Mouse (Mus musculus) hindbrain, embryonic 12.5 days (tissue): ENCODE data around the gene Olfr1496. TPM values are rescaled to one million over a fixed set of nuclear protein-coding genes. Genes with fewer than 3 reads are reported as not detected.
"Not testable (repeated sequence)": the region's sequence is repeated elsewhere in the genome, so short reads cannot be mapped to it uniquely, and the experiment has no call there.

ENCODE experiments used
- ATAC-seq: fragments of 200-750 bp; cut with Nextera tagmentation; 2 replicates; pipeline ENCODE4 v1.8.0; 2017; ENCODE audit warnings: moderate TSS enrichment; ENCODE audit not compliant: low FRiP score
- H3K27ac ChIP-seq: fragments of 300-500 bp; sonication (generic); 2 replicates; pipeline ENCODE4 v1.5.1; 2016; ENCODE audit warnings: mild to moderate bottlenecking
- H3K27me3 ChIP-seq: fragments of 300-500 bp; sonication (generic); 2 replicates; pipeline ENCODE4 v1.6.1; 2016; ENCODE audit warnings: mild to moderate bottlenecking
- H3K36me3 ChIP-seq: fragments of 300-500 bp; sonication (generic); 2 replicates; pipeline ENCODE4 v1.6.1; 2016; ENCODE audit warnings: mild to moderate bottlenecking
- H3K4me1 ChIP-seq: fragments of 300-500 bp; sonication (generic); 2 replicates; pipeline ENCODE4 v1.6.1; 2016
- H3K4me2 ChIP-seq: fragments of 300-500 bp; sonication (generic); replicated peaks from 2 replicates; pipeline ENCODE4 v1.6.1; 2016; ENCODE audit warnings: mild to moderate bottlenecking
- H3K4me3 ChIP-seq: fragments of 300-500 bp; sonication (generic); 2 replicates; pipeline ENCODE4 v1.5.1; 2016; ENCODE audit warnings: mild to moderate bottlenecking
- H3K9ac ChIP-seq: fragments of 300-500 bp; sonication (generic); 2 replicates; pipeline ENCODE4 v1.6.1; 2016; ENCODE audit warnings: mild to moderate bottlenecking, moderate library complexity
- H3K9me3 ChIP-seq: fragments of 300-500 bp; sonication (generic); replicated peaks from 2 replicates; pipeline ENCODE4 v1.6.1; 2016; ENCODE audit warnings: mild to moderate bottlenecking
- WGBS: fragments of 180-500 bp; shearing (Covaris S2); methylation state at CpG from one replicate; pipeline ENCODE4 v1.1.7; 2016; 5-methylcytosine and 5-hydroxymethylcytosine counted together
- polyA plus RNA-seq: library from polyadenylated mRNA; unstranded; fragments of >200 nt; fragmentation: Nextera tagmentation; extraction: Ambion mirVana; gene quantifications from 2 replicates; pipeline ENCODE4 v1.2.1, GENCODE M21; 2016

Olfr1496 gene
- polyA plus RNA-seq = not detected in 2 replicates

GRCm38 (mm10) chr19:13777578-13777977 is at the start of gene Olfr1496:
Gene Olfr1496, plus strand, starts transcription at chr19:13777878.
- no peaks in the 10 kb centered on the region for H3K4me1 ChIP-seq
- no peak within 1 kb of the TSS for H3K9ac ChIP-seq
- WGBS = 82% methylated on average over 1 of the region's 1 CpGs

GRCm38 (mm10) chr19:13739428-13739827 is 38.2 kb upstream of the Olfr1496 start, which contains the start of gene Olfr1494:
Gene Olfr1494, plus strand, starts transcription at chr19:13739728.
- Histone ChIP-seq H3K4me2 (no peak within 1 kb of the TSS), H3K27ac (no peak within 1 kb of the TSS), H3K4me1 (no peaks in the 10 kb centered on the region), H3K9ac (no peak within 1 kb of the TSS), H3K4me3 (no peak within 1 kb of the TSS), H3K9me3 (peaks cover 6% of the 10 kb centered on the region), H3K27me3 (no peaks in the 10 kb centered on the region), H3K36me3 (no peaks in the 10 kb centered on the region)
- ATAC-seq = no peak
- WGBS = 95% methylated on average over 4 of the region's 4 CpGs

More at GRCm38 (mm10) chr19:13777578-13777977, at the start of gene Olfr1496:
- H3K4me3 ChIP-seq = no peak within 1 kb of the TSS
- no peaks in the 10 kb centered on the region for H3K36me3 ChIP-seq
- no peak for ATAC-seq
- H3K4me2 ChIP-seq = no peak within 1 kb of the TSS
- 0 out of 2 replicates have a peak, but pooled peaks cover 3% of the 10 kb centered on the region for H3K9me3 ChIP-seq
- H3K27ac ChIP-seq = no peak within 1 kb of the TSS
- no peaks in the 10 kb centered on the region for H3K27me3 ChIP-seq

- Histone ChIP-seq H3K9me3 (0 out of 2 replicates have a peak, but pooled peaks cover 4% of the 10 kb centered on the region), H3K9ac (no peak overlapping the region), H3K4me1 (no peaks in the 10 kb centered on the region), H3K36me3 (no peaks in the 10 kb centered on the region), H3K27ac (no peak overlapping the region), H3K4me2 (no peak overlapping the region), H3K27me3 (no peaks in the 10 kb centered on the region), H3K4me3 (no peak overlapping the region)
- WGBS = 89% methylated on average over 1 of the region's 1 CpGs
- ATAC-seq = no peak
These were observed 28.3 kb upstream of the Olfr1496 start for GRCm38 (mm10) chr19:13749366-13749765.

- 83% methylated on average over 3 of the region's 3 CpGs for WGBS
- Histone ChIP-seq H3K27me3 (no peaks in the 10 kb centered on the region), H3K4me1 (no peaks in the 10 kb centered on the region), H3K9ac (no peak within 1 kb of the TSS), H3K9me3 (0 out of 2 replicates have a peak, but pooled peaks cover 2% of the 10 kb centered on the region), H3K36me3 (no peaks in the 10 kb centered on the region), H3K4me3 (no peak within 1 kb of the TSS), H3K27ac (no peak within 1 kb of the TSS), H3K4me2 (no peak within 1 kb of the TSS)
- ATAC-seq = no peak
These were observed 13.4 kb upstream of the Olfr1496 start, which contains the start of gene Olfr1495 for GRCm38 (mm10) chr19:13764306-13764705. Gene Olfr1495, plus strand, starts transcription at chr19:13764606.

GRCm38 (mm10) chr19:13768565-13769276 is 9.0 kb upstream of the Olfr1496 start:
- no peak overlapping the region for H3K4me2 ChIP-seq
- no peak overlapping the region for H3K9ac ChIP-seq
- 0 out of 2 replicates have a peak, but pooled peaks cover 5% of the 10 kb centered on the region for H3K9me3 ChIP-seq
- H3K4me3 ChIP-seq = no peak overlapping the region
- no peaks in the 10 kb centered on the region for H3K4me1 ChIP-seq
- no peaks in the 10 kb centered on the region for H3K27me3 ChIP-seq
- 92% methylated on average over 9 of the region's 9 CpGs for WGBS
- ATAC-seq = no peak
- H3K36me3 ChIP-seq = no peaks in the 10 kb centered on the region
- no peak overlapping the region for H3K27ac ChIP-seq

- Histone ChIP-seq H3K9ac (no peak within 1 kb of the TSS), H3K4me2 (no peak within 1 kb of the TSS), H3K36me3 (no peaks in the 10 kb centered on the region), H3K4me1 (no peaks in the 10 kb centered on the region), H3K4me3 (no peak within 1 kb of the TSS), H3K9me3 (no peaks in the 10 kb centered on the region), H3K27me3 (no peaks in the 10 kb centered on the region), H3K27ac (no peak within 1 kb of the TSS)
- ATAC-seq = no peak
These were observed 20.4 kb downstream of the Olfr1496 start, which contains the start of gene Olfr1497 for GRCm38 (mm10) chr19:13798102-13798501. Gene Olfr1497, minus strand, starts transcription at chr19:13798202.

GRCm38 (mm10) chr19:13805486-13805885 is 27.8 kb downstream of the Olfr1496 start:
- H3K4me2 ChIP-seq, H3K4me1 ChIP-seq, H3K36me3 ChIP-seq, H3K27me3 ChIP-seq, H3K27ac ChIP-seq, H3K9ac ChIP-seq, H3K4me3 ChIP-seq, H3K9me3 ChIP-seq, ATAC-seq: not testable (repeated sequence)
- 64% methylated on average over 1 of the region's 1 CpGs for WGBS

- Histone ChIP-seq H3K9me3 (no peaks in the 10 kb centered on the region), H3K27me3 (no peaks in the 10 kb centered on the region), H3K27ac (no peak overlapping the region), H3K4me1 (no peaks in the 10 kb centered on the region), H3K4me2 (no peak overlapping the region), H3K36me3 (no peaks in the 10 kb centered on the region), H3K4me3 (no peak overlapping the region), H3K9ac (no peak overlapping the region)
- ATAC-seq = no peak
- WGBS = 60% methylated on average over 2 of the region's 2 CpGs
These were observed 35.1 kb downstream of the Olfr1496 start for GRCm38 (mm10) chr19:13812823-13813222.

GRCm38 (mm10) chr19:13818827-13819226 is 41.1 kb downstream of the Olfr1496 start:
- no peak overlapping the region for H3K9ac ChIP-seq
- ATAC-seq = no peak
- H3K36me3 ChIP-seq = no peaks in the 10 kb centered on the region
- no peak overlapping the region for H3K27ac ChIP-seq
- H3K4me3 ChIP-seq = no peak overlapping the region
- no peaks in the 10 kb centered on the region for H3K4me1 ChIP-seq
- H3K9me3 ChIP-seq = no peaks in the 10 kb centered on the region
- no peak overlapping the region for H3K4me2 ChIP-seq
- H3K27me3 ChIP-seq = no peaks in the 10 kb centered on the region
- 37% methylated on average over 5 of the region's 5 CpGs for WGBS

- no peaks in the 10 kb centered on the region for H3K4me1 ChIP-seq
- H3K4me2 ChIP-seq = no peak within 1 kb of the TSS
- H3K9me3 ChIP-seq = no peaks in the 10 kb centered on the region
- no peaks in the 10 kb centered on the region for H3K27me3 ChIP-seq
- no peak within 1 kb of the TSS for H3K27ac ChIP-seq
- H3K9ac ChIP-seq = no peak within 1 kb of the TSS
- H3K4me3 ChIP-seq = no peak within 1 kb of the TSS
- no peaks in the 10 kb centered on the region for H3K36me3 ChIP-seq
- ATAC-seq = no peak
These were observed 41.7 kb downstream of the Olfr1496 start, which contains the start of gene Olfr1499 for GRCm38 (mm10) chr19:13819347-13819746. Gene Olfr1499, minus strand, starts transcription at chr19:13819447.

GRCm38 (mm10) chr19:13820847-13821246 is 43.2 kb downstream of the Olfr1496 start:
- Histone ChIP-seq H3K27ac (no peak overlapping the region), H3K9ac (no peak overlapping the region), H3K4me2 (no peak overlapping the region), H3K4me1 (no peaks in the 10 kb centered on the region), H3K4me3 (no peak overlapping the region), H3K9me3 (no peaks in the 10 kb centered on the region), H3K36me3 (no peaks in the 10 kb centered on the region), H3K27me3 (no peaks in the 10 kb centered on the region)
- no peak for ATAC-seq
- WGBS = 68% methylated on average over 5 of the region's 5 CpGs

- Histone ChIP-seq H3K27me3 (no peaks in the 10 kb centered on the region), H3K36me3 (no peaks in the 10 kb centered on the region), H3K4me2 (no peak overlapping the region), H3K4me3 (no peak overlapping the region), H3K9ac (no peak overlapping the region), H3K27ac (no peak overlapping the region), H3K9me3 (no peaks in the 10 kb centered on the region), H3K4me1 (no peaks in the 10 kb centered on the region)
- ATAC-seq = no peak
- 72% methylated on average over 3 of the region's 3 CpGs for WGBS
These were observed 50.8 kb downstream of the Olfr1496 start for GRCm38 (mm10) chr19:13828447-13828846.

GRCm38 (mm10) chr19:13830388-13830787 is 52.7 kb downstream of the Olfr1496 start, which contains the start of gene Olfr1500:
Gene Olfr1500, minus strand, starts transcription at chr19:13830488.
- Histone ChIP-seq H3K9me3 (no peaks in the 10 kb centered on the region), H3K36me3 (no peaks in the 10 kb centered on the region), H3K4me3 (no peak within 1 kb of the TSS), H3K27me3 (no peaks in the 10 kb centered on the region), H3K4me2 (no peak within 1 kb of the TSS), H3K27ac (no peak within 1 kb of the TSS), H3K9ac (no peak within 1 kb of the TSS), H3K4me1 (no peaks in the 10 kb centered on the region)
- ATAC-seq = no peak
